Mouse (Mus musculus) 416B (cell line): ENCODE results near the gene Kif4.

ENCODE experiments used
- DNase-seq: peaks from one replicate; pipeline ENCODE4 v3.0.0; 2011; ENCODE audit warnings: low read depth

Kif4 gene

GRCm38 (mm10) chrX:100730266-100730665, 104.7 kb downstream of the Kif4 start:
- no peak for DNase-seq

DNA sequence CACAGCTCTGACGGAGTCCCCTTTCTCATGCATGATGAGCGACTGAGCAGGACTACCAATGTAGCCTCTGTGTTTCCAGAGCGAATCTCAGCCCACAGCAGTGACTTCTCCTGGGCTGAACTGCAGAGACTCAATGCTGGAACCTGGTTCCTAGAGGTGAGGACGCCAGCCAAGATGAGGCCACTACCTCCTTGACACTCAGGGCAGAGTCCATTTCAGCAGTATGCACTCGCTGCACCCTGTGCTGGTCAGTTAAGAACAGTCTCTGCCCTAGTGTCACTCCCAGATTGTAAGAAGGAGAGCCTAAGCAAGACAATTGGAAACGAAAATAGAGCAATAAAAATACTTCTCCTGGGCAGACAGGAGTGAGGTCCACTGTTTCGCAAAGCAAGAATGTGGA, 108.8 kb downstream of the Kif4 start:
- DNase-seq = no peak

- DNase-seq = peak; percentile 65
These were observed 113.4 kb downstream of the Kif4 start for GRCm38 (mm10) chrX:100738918-100739317.

GRCm38 (mm10) chrX:100739443-100739842, 113.9 kb downstream of the Kif4 start:
- DNase-seq = peak; percentile 25

DNA sequence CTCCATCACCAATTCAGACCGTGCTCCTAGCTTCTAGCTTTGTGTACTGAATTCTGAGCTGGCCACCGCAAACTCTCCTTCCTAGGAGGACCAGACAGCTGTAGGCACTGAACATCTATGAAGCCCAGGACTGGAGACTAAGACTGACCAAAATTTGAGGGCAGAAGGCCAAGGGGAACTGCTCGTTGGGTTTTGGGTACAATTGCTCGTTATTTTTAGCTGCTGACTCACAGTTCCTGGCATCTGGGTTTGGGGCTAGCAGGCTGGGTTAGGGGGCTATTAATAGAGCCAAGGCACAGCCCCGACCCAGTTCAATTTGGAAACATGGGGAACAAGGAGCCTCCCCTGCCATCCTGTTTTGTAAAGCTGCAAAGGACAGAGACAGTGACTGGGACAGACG, 115.2 kb downstream of the Kif4 start:
- DNase-seq = peak; percentile 85

- peak; percentile 43 for DNase-seq
These were observed 116.4 kb downstream of the Kif4 start for GRCm38 (mm10) chrX:100741940-100742339.

- peak; percentile 40 for DNase-seq
These were observed 140.3 kb downstream of the Kif4 start for GRCm38 (mm10) chrX:100765855-100766254.

DNA sequence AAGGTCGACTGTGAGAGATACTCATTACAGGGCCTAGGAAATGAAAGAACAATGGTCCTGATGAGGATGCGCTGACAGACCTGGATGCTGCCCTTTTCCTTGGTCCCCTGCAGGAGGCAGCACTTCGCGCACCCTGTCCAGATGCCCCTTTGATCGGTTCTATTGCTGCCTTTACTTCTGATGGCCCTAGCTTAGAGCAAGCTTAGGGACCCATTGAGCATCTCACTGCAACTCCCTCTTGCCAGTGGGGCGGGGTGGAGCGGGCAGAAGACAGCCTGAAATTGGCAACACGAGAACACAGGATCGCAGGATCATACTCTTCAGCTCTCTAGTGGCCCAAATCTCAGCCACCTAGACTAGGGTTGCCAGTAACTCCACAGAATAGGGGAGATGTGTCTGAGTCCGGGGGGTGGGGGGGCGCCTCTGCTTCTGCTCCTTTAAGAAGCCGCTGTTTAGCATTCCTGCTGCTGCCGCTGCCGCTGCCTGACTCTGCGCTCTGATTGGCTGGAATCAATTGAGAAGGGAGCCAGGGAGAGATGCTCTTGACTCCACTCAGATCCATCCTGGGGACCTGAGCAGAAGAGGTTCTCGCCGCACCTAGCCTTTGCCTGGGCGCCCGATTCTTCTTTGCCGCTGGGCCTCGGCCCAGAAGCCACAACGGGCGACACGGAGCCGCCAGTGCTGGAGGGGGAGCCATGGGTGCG, 141.8 kb downstream of the Kif4 start, which contains the start of gene Dlg3:
TSS of gene Dlg3 (plus strand) at position 542 of the 704 bp plus-strand sequence.
- no peak for DNase-seq

GRCm38 (mm10) chrX:100767885-100768626, 142.5 kb downstream of the Kif4 start:
- no peak for DNase-seq

DNA sequence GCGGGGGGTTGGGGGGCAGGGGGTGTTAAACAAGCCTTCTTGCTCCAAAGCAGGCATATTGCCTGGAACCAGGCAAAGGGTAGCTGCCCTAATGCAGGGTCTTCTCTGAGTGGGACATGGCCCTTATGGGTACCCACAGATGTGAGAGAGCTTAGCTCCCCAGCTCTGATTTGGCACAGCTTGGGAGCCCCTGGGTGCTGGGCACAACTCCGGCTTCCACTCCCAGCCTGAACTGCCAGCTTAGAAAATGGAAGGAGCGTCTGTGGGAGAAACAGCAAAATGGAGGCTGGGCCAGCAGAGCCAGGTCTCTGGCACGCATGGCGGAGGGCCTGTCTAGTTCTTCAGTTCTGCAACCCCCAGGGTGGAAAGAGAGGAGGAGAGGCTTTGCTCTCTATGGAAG, 143.7 kb downstream of the Kif4 start:
- no peak for DNase-seq

DNA sequence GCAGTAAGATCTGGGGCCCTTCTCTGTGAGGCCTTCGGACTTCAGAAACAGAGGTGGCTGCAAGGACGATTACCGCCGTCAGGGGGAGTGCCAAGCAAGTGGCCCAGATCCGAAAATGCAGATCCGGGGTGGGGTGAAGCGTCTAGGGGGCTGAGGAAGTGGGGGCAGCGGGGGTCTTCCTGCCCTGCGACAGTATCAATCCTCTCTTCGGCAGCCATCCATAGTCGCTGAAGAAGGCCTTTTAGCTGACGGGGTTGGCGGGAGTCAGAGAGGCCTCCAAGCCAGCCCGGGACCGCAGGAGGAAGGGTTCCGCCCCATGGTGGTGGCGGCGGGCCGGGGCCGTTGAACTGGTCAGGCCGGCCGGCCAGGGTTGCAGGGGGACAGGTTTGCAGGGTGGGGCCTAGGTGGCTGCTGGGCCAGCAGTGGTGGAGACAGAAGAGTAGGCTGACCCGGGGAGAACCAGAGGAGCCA, 148.8 kb downstream of the Kif4 start:
- DNase-seq = peak; percentile 51

DNA sequence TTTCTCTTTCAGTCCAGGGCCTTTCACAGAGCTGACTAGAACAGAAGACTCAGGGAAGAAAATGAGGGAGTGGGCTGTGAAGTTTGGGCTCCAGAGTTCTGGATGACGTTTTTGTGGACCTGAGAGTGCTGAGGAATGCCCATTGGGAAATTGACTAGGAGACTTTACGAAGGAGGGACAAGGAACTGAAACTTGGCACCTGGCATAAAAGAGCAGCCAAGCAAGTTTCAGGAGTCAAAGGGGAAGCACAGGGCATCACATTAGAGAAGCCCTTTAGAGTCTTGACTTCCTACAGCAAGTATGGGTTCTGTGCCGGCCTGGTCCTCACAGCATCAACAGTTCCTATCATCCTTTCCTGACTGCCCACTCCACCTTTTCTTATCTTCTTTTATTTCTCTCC, 149.9 kb downstream of the Kif4 start:
- DNase-seq = no peak

GRCm38 (mm10) chrX:100776494-100776893, 151.0 kb downstream of the Kif4 start:
- DNase-seq = peak; percentile 35
